In genomic region chr13:47909851-47910530, GRCm38 (mm10) we compare ENCODE assay signal across 15 mouse cellular contexts.
DNase-seq lines count a peak whose midpoint lies in the region; ATAC-seq and TF ChIP-seq lines count a peak whose summit lies in the region.
"Had no signal": no experiment of that assay in that cellular context is flagged by ENCODE, and none has a peak within 500 bp of the region (broad histone marks: within the 10 kb centered on the region; RNA-seq: fewer than 3 reads in every experiment).

No protein-coding gene starts in this region.

- H3K27ac ChIP-seq in forebrain, embryonic 14.5 days (ENCODE audit: low read depth, low read length), result no peak overlapping the region
- H3K27ac ChIP-seq in forebrain, embryonic 10.5 days, result no peak overlapping the region
- H3K27ac ChIP-seq in hindbrain, embryonic 14.5 days, result peak overlapping the region; percentile 11
- no peak overlapping the region for H3K27ac ChIP-seq in kidney, embryonic 16.5 days (ENCODE audit: low read length)
- no peak overlapping the region for H3K27ac ChIP-seq in liver, postnatal 0 days (ENCODE audit: low read depth)
- H3K27ac ChIP-seq: heart, embryonic 13.5 days had no signal

- WGBS in forebrain, embryonic 14.5 days, result 66% methylated on average over 9 of the region's 9 CpGs
- WGBS in forebrain, embryonic 10.5 days, result 87% methylated on average over 9 of the region's 9 CpGs
- 55% methylated on average over 9 of the region's 9 CpGs for WGBS in hindbrain, embryonic 14.5 days
- WGBS in kidney, embryonic 16.5 days, result 58% methylated on average over 9 of the region's 9 CpGs
- 77% methylated on average over 9 of the region's 9 CpGs for WGBS in liver, postnatal 0 days (ENCODE audit: insufficient replicate concordance)

- no peak for TF ChIP-seq EP300 in liver, postnatal 0 days (IDR thresholded peaks at IDR 0.05; ENCODE audit: low read depth)

- no peaks in the 10 kb centered on the region for H3K36me3 ChIP-seq in forebrain, embryonic 14.5 days (ENCODE audit: control insufficient read depth, insufficient read depth, low read length)
- no peaks in the 10 kb centered on the region for H3K36me3 ChIP-seq in forebrain, embryonic 10.5 days (replicated peaks)
- no peaks in the 10 kb centered on the region for H3K36me3 ChIP-seq in hindbrain, embryonic 14.5 days (replicated peaks; ENCODE audit: control insufficient read depth, insufficient read depth)
- H3K36me3 ChIP-seq in kidney, embryonic 16.5 days (ENCODE audit: insufficient read depth, low read length), result no peaks in the 10 kb centered on the region
- H3K36me3 ChIP-seq in liver, postnatal 0 days (replicated peaks; ENCODE audit: insufficient read depth, low read length), result no peaks in the 10 kb centered on the region
- H3K36me3 ChIP-seq: heart, embryonic 13.5 days had no signal

- no peaks in the 10 kb centered on the region for H3K27me3 ChIP-seq in forebrain, embryonic 14.5 days (replicated peaks; ENCODE audit: control insufficient read depth, insufficient read depth, low read length)
- no peaks in the 10 kb centered on the region for H3K27me3 ChIP-seq in forebrain, embryonic 10.5 days (ENCODE audit: poor library complexity, severe bottlenecking)
- H3K27me3 ChIP-seq in hindbrain, embryonic 14.5 days (ENCODE audit: control insufficient read depth, insufficient read depth, low read length), result no peaks in the 10 kb centered on the region
- no peaks in the 10 kb centered on the region for H3K27me3 ChIP-seq in kidney, embryonic 16.5 days (ENCODE audit: insufficient read depth, low read length)
- no peaks in the 10 kb centered on the region for H3K27me3 ChIP-seq in liver, postnatal 0 days (ENCODE audit: insufficient read depth, low read length)
- H3K27me3 ChIP-seq: heart, embryonic 13.5 days had no signal

- ATAC-seq in forebrain, embryonic 14.5 days, result no peak
- peak; percentile 62; the same call in 1 of the 2 replicates for ATAC-seq in hindbrain, embryonic 14.5 days (ENCODE audit: low FRiP score)
- ATAC-seq in kidney, embryonic 16.5 days (ENCODE audit: low FRiP score, low TSS enrichment), result no peak
- ATAC-seq in liver, postnatal 0 days, result no peak

- peaks cover 9% of the 10 kb centered on the region; the same call in 1 of the 2 replicates for H3K4me1 ChIP-seq in forebrain, embryonic 14.5 days (ENCODE audit: control insufficient read depth, insufficient read depth, low read length)
- H3K4me1 ChIP-seq in forebrain, embryonic 10.5 days, result peaks cover 13% of the 10 kb centered on the region
- H3K4me1 ChIP-seq in hindbrain, embryonic 14.5 days (replicated peaks; ENCODE audit: control insufficient read depth, insufficient read depth, low read length), result peaks cover 7% of the 10 kb centered on the region; the same call in 1 of the 2 replicates
- H3K4me1 ChIP-seq in kidney, embryonic 16.5 days (ENCODE audit: insufficient read depth, low read length), result no peaks in the 10 kb centered on the region; the same call in 1 of the 2 replicates
- H3K4me1 ChIP-seq in liver, postnatal 0 days (ENCODE audit: insufficient read depth), result no peaks in the 10 kb centered on the region
- H3K4me1 ChIP-seq: heart, embryonic 13.5 days had no signal

- no peak overlapping the region for H3K4me3 ChIP-seq in forebrain, embryonic 14.5 days (ENCODE audit: low read depth, low read length)
- no peak overlapping the region for H3K4me3 ChIP-seq in forebrain, embryonic 10.5 days
- no peak overlapping the region for H3K4me3 ChIP-seq in hindbrain, embryonic 14.5 days (replicated peaks; ENCODE audit: low read length)
- H3K4me3 ChIP-seq in kidney, embryonic 16.5 days (ENCODE audit: low read length), result no peak overlapping the region
- H3K4me3 ChIP-seq in liver, postnatal 0 days (ENCODE audit: low read depth, low read length), result no peak overlapping the region
- H3K4me3 ChIP-seq: heart, embryonic 13.5 days had no signal

- H3K4me2 ChIP-seq in forebrain, embryonic 14.5 days (ENCODE audit: low read length), result no peak overlapping the region
- H3K4me2 ChIP-seq in hindbrain, embryonic 14.5 days (replicated peaks), result no peak overlapping the region
- no peak overlapping the region for H3K4me2 ChIP-seq in kidney, embryonic 16.5 days (replicated peaks; ENCODE audit: low read depth, low read length)
- H3K4me2 ChIP-seq in liver, postnatal 0 days (ENCODE audit: low read depth, low read length), result no peak overlapping the region
- H3K4me2 ChIP-seq: heart, embryonic 13.5 days; liver, embryonic 11.5 days had no signal

- DNase-seq in forebrain, embryonic 14.5 days (ENCODE audit: low spot score), result peak; percentile 32
- DNase-seq in forebrain, embryonic 10.5 days (ENCODE audit: extremely low spot score, low spot score), result no peak
- DNase-seq in layer of hippocampus, postnatal 14 days (ENCODE audit: low spot score in 2 of 2), result peak; percentile 15 to 49
- no peak for DNase-seq in layer of hippocampus, postnatal 25 days (ENCODE audit: extremely low spot score in 1 of 2, low spot score in 1 of 2)
- peak; percentile 11 for DNase-seq in adrenal gland, postnatal 25 days
- DNase-seq in hindbrain, embryonic 14.5 days (ENCODE audit: low spot score), result no peak
- no peak for DNase-seq in liver, postnatal 0 days
- DNase-seq: cerebellum, adult 11-12 months; embryo, embryonic 11 days; kidney, adult 2 months; kidney, postnatal 4 days; thymus, postnatal 36 days had no signal

- TF ChIP-seq CTCF in liver, postnatal 0 days (IDR thresholded peaks at IDR 0.05; ENCODE audit: low read depth), result no peak

- no peaks in the 10 kb centered on the region for H3K9me3 ChIP-seq in forebrain, embryonic 14.5 days (replicated peaks; ENCODE audit: control insufficient read depth, low read length)
- no peaks in the 10 kb centered on the region for H3K9me3 ChIP-seq in forebrain, embryonic 10.5 days
- no peaks in the 10 kb centered on the region for H3K9me3 ChIP-seq in hindbrain, embryonic 14.5 days (ENCODE audit: control insufficient read depth, low read length)
- H3K9me3 ChIP-seq in kidney, embryonic 16.5 days (ENCODE audit: low read length), result no peaks in the 10 kb centered on the region
- no peaks in the 10 kb centered on the region for H3K9me3 ChIP-seq in liver, postnatal 0 days (ENCODE audit: low read length)
- H3K9me3 ChIP-seq: heart, embryonic 13.5 days had no signal

- H3K9ac ChIP-seq in forebrain, embryonic 14.5 days (ENCODE audit: low read length), result no peak overlapping the region
- H3K9ac ChIP-seq in hindbrain, embryonic 14.5 days, result no peak overlapping the region
- H3K9ac ChIP-seq in kidney, embryonic 16.5 days (replicated peaks; ENCODE audit: low read length), result no peak overlapping the region
- no peak overlapping the region for H3K9ac ChIP-seq in liver, postnatal 0 days (replicated peaks)
- H3K9ac ChIP-seq: heart, embryonic 13.5 days had no signal

Comparison
In these comparisons a context has a peak if more than half of its experiments do, and no peak if none do; other contexts are left out.
1. DNase-seq: peak in forebrain, embryonic 14.5 days (single experiment), layer of hippocampus, postnatal 14 days (2 of 2) and adrenal gland, postnatal 25 days (single experiment); none in forebrain, embryonic 10.5 days (single experiment), layer of hippocampus, postnatal 25 days (0 of 2), hindbrain, embryonic 14.5 days (single experiment) and liver, postnatal 0 days (single experiment).